Mouse (Mus musculus) layer of hippocampus, adult 18-20 months (tissue): Measurements from ENCODE around the gene Sh3kbp1. TPM values are rescaled to one million over a fixed set of nuclear protein-coding genes. Genes with fewer than 3 reads are reported as not detected.

Experiments
- DNase-seq, 2 experiments: peaks; one replicate each; pipeline ENCODE4 v3.0.0; 2022; ENCODE audit warnings: low spot score in 2 of 2
- total RNA-seq, 2 experiments: library from RNA; stranded (reverse); gene quantifications; 2 replicates each; pipeline ENCODE4 v1.2.3; 2021

The Sh3kbp1 gene
- total RNA-seq, 2 experiments from 2014 or later: 35.9 to 37.9 TPM

- DNase-seq: no peak
These were observed 108.5 kb downstream of the Sh3kbp1 start for GRCm38 (mm10) chrX:159735513-159736099.

DNA sequence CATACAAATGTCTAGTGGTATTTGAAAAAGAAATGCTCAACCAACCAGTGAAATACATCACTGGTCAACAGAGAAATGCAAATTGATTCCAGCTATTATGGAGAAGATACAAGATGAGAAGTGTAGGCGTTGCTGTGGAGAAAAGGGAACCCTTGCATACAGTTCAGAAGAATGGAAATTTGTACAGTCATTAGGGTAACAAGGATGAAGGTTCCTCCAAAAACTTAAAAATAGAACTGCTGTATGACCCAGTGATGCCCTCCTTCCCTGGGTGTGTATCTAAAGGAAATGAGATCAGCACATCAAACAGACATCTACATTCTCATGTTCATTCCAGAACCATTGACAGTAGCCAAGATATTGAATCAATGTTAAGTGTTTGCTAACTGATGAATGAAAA lies 110.3 kb downstream of the Sh3kbp1 start:
- DNase-seq: no peak

DNA sequence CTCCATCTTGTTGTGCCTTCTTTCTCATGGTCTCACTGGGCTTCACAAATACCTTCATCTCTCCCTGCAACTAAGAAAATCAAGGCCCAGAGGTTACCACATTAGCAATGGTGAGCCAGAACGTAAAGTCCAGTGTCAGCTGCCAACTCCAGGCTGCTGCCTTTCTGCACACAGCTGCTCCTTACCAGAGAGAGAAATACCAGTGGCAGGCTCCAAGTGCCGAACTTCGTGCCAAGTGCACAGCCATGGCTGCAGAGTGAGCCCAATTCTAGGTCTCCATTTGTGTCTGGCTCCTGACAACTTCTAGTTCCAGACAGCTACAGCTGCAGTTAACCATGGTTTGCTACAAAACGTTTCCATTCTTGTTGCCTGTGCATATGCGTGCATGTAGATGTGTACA lies 117.0 kb downstream of the Sh3kbp1 start:
- no peak for DNase-seq

GRCm38 (mm10) chrX:159744620-159745019 lies 117.5 kb downstream of the Sh3kbp1 start:
- no peak for DNase-seq

GRCm38 (mm10) chrX:159751834-159752233 lies 124.8 kb downstream of the Sh3kbp1 start:
- peak in 1 of 2 experiments; percentile 34 for DNase-seq

DNA sequence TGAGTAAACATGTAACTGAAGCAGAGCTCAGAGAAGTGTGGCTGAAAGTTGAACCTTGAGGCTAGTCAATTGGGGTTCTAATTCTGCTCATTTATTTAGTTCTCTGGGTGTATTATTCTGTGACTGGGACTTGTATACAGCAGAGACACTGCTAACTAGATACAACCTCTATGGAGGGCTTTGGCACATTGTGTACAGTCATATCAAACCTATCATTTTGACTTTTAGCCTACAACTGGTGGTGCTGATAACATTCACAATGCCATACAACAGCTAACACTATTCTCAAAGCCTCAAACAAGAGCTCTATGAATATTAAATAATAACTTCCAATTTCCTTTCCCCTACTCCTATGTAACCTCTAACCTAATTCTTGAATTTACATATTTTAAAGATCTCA lies 129.2 kb downstream of the Sh3kbp1 start:
- DNase-seq: no peak

DNA sequence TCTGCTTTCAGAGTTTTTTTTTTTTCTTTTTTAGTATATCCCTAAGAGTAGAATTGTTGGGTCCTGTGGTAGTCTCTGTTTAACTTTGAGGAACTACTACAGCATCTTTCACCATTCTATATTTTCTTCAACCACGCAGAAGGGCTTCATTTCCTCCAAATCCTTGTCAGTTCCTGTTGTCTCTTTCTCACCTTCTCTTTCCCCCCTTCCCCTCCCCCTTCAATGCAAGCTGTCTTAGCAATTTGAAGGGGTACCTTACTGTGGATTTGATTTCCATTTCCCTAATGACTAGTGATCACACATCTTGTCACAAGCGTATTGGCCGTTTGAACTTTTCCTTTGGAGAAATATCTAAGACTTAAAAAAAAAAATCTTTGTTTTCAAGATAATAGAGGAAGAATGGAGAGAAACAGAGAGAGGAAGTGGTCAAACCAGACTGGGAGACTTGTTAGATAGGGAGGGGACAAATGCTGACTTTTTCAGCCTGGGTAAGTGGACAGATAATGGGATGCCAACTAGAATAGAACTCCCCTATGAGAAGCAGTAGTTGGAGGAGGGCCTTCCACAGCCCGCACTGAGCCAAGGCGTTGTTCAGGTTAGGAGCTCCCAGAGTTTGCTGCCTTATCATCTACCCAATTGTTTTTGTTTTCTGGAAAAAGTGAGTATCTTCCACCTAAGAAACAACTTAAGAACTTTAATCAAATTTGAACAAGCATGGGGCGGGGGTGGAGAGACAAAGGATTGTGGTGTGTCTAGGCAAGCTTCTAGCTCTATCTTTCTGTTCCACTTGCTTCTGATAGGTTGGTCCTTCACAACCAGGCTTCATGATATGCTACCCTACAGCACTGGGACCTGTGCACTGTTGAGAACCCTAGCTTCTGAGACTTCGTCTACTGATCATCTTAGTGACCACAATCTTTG lies 130.1 kb downstream of the Sh3kbp1 start:
- DNase-seq: no peak

DNA sequence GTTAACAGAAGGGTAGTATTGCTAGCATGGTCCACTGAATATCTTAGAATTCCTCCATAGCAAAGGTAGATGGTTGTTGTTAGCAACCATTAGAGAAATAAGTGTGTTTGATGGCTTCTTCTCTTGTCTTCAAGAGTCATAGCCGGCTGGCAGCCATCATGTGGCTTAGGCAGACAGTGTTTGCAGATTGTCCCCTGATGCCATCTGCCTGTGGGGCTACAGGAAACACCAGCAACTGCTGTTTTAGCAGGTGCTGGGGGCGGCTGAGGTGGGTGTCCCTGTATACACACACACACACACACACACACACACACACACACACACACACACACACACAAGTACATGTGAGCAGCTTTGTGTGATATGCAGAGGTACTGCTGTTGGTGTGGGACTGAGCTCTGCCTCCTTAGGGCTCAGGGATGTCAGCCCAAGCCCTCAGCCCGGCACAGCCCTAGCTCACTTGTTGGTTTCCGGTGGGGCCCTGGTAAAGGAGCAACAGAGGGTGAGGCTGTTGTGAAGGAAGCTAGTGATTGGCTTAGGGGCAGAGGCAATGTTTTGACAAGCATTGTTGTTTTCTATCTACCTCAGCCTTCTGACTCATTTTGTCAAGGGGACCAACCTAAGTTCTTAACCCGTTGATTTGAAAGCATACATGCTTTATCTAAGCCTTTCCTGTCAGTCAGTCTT lies 130.9 kb downstream of the Sh3kbp1 start:
- no peak for DNase-seq

DNA sequence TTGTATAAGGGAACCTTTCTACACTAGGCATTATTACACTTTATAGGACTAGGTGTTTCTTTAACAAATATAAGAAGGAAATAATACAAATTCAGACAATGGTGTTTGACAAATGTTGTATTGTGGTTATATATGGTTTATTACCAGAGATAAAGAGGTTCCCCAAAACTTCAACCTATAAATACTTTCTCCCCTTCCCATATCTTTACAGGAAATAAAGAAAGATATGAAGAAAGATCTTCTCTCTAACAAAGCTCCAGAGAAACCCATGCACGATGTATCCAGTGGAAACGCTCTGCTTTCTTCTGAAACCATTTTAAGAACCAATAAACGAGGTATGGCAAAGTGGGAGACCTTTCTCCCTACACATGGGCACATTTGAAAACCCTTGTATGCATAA lies 136.7 kb downstream of the Sh3kbp1 start:
- DNase-seq: no peak

- no peak for DNase-seq
These were observed 138.8 kb downstream of the Sh3kbp1 start for GRCm38 (mm10) chrX:159765850-159766249.

DNA sequence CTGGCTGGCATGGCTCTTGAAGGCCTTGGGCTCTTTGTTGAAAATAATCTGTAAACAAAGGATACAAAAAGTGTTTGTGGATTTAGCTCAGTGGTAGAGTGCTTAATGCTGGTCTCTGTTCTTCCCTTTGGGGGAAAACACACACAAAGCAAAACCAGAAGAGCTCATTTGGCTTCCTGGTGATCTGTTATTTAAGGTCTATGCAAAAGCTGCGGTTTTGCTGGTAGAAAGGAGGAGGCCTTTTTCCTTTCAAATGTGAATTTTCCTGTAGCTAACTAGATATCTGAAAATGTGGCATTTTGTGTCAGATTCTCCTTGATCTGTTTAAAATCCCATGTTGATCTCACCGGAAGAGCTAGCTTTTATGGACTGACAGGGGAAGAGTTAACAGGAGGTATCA lies 141.9 kb downstream of the Sh3kbp1 start:
- no peak for DNase-seq

- no peak for DNase-seq
These were observed 142.7 kb downstream of the Sh3kbp1 start for GRCm38 (mm10) chrX:159769773-159770172.

DNA sequence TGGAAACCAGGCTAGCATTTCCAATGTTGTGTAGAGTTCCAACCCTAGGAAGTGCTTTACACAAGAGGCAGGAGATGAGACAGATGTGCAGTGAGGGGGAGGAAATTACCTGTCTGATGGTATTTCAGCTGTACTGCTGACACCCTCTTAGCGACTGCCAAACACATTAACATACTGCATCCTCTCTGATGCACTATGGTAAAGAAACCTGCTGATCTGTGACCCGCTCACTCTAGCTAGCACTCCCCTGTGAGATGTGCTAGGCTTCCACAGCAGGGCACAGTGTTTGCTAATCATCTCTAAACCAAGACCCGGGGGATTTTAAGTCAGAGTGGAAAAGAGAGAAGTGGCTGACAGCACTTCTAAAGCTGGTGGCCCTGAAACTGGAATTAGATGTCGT lies 145.1 kb downstream of the Sh3kbp1 start:
- no peak for DNase-seq

DNA sequence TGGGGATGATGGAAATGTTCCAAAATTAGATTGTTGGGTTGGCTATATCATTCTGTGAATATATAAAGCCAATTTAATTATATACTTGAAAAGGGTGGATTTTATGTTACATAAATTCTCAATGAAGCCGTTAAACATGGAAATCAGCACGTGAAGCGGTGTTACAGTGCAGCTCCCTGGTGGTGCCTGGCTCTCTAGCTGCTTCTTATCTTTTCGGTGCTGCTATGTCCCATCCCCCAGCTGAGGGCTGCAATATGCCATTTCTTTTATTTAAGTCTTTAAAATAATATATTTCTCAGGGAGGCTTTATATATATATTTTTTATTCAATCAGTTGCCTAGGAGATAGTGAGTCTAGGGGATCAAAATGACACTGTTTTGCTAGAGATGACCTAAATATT lies 148.0 kb downstream of the Sh3kbp1 start:
- no peak for DNase-seq

DNA sequence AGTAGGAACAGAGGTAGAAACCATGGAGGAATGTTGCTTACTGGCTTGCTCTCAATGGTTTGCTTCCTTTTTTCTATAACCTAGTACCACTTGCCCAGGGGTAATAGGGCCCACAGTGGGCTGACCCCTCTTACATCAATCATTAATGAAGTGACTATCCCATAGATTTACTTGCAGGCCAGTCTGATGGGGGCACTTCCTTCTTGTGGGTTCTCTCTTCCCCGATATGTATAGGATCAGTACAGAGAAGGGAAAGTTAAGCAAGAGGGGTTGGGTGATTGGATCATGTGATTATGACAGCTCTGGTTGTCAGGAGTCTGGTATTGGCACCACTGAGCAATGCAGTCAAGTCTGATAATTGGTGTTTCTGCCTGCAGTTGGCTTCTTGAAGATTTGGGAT lies 151.7 kb downstream of the Sh3kbp1 start:
- no peak for DNase-seq

DNA sequence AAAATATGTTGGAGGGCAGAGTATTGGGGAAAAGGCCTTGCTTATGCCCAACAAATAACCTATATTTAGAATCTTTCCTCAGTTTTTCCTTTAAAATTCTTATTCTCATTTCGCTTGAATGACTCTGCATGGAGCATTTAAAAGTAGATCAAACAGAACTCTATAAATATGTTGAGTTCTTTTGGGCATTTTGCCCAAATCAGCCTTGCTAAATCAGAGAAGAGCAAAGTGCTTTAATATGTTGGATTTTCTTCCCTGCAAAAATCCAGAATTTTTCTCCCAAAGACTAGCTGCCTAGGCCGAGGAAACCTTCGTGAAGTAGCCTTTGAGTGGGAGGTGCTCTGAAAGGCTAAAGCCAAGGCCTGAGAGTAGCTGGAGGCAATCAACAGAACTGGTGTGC lies 163.4 kb downstream of the Sh3kbp1 start:
- peak in 1 of 2 experiments; percentile 11 for DNase-seq

- DNase-seq: no peak
These were observed 168.5 kb downstream of the Sh3kbp1 start for GRCm38 (mm10) chrX:159795603-159796002.

- no peak for DNase-seq
These were observed 177.3 kb downstream of the Sh3kbp1 start for GRCm38 (mm10) chrX:159804371-159804770.

GRCm38 (mm10) chrX:159809510-159809909 lies 182.4 kb downstream of the Sh3kbp1 start:
- DNase-seq: no peak

DNA sequence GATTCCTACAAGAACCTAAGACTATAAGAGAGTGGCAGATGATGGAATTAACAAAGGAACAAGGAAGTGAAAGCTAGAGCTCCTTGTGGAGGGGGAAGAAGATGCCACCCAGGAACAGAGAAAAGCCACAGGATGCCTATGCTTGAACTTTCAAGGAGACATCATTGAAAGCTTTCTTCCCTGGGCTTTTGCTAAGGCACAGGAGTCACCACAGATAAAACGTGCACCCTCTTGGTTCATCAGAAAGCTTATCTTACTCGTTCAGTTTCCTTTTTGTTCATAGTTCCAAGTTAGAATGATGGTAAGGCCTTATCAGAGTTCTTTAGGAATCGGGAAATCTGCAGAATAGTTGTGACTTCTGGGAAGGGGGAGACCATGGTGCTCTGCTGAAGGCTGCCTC lies 183.4 kb downstream of the Sh3kbp1 start:
- DNase-seq: no peak

- no peak for DNase-seq
These were observed 190.4 kb downstream of the Sh3kbp1 start for GRCm38 (mm10) chrX:159817508-159817907.

GRCm38 (mm10) chrX:159828135-159828534 lies 201.1 kb downstream of the Sh3kbp1 start:
- DNase-seq: no peak
